Mouse (Mus musculus): Measurements from ENCODE around the gene Irf6. TPM values are rescaled to one million over a fixed set of nuclear protein-coding genes. Genes with fewer than 3 reads are reported as not detected.

Irf6 gene
- polyA plus RNA-seq, 1 experiment from 2014 or later = 12.3 TPM

- 88% methylated on average over 3 of the region's 3 CpGs for WGBS
- no peak within 1 kb of the TSS for H3K4me3 ChIP-seq (ENCODE audit: low read depth, low read length)
- no peaks in the 10 kb centered on the region for H3K9me3 ChIP-seq (ENCODE audit: low read depth, low read length)
- H3K4me2 ChIP-seq = no peak within 1 kb of the TSS
- no peaks in the 10 kb centered on the region for H3K36me3 ChIP-seq (ENCODE audit: insufficient read depth)
- no peaks in the 10 kb centered on the region for H3K27me3 ChIP-seq (ENCODE audit: insufficient read depth, low read length)
- ATAC-seq (ENCODE audit: insufficient read depth) = no peak
- DNase-seq = no peak
- peaks cover 5% of the 10 kb centered on the region for H3K4me1 ChIP-seq (ENCODE audit: insufficient read depth)
- no peak for TF ChIP-seq CTCF (IDR thresholded peaks at IDR 0.05; ENCODE audit: low read depth)
- H3K9ac ChIP-seq = no peak within 1 kb of the TSS
- no peak within 1 kb of the TSS for H3K27ac ChIP-seq (ENCODE audit: low read depth)
Measured at GRCm38 (mm10) chr1:193167746-193168145, 14.8 kb downstream of the Irf6 start, which contains the start of gene A130010J15Rik. Gene A130010J15Rik, plus strand, starts transcription at chr1:193168046.

GRCm38 (mm10) chr1:193169228-193169627, 16.3 kb downstream of the Irf6 start:
- no peak for TF ChIP-seq CTCF (IDR thresholded peaks at IDR 0.05; ENCODE audit: low read depth)
- no peak for DNase-seq
- Histone ChIP-seq H3K27ac (ENCODE audit: low read depth) (no peak overlapping the region), H3K36me3 (ENCODE audit: insufficient read depth) (no peaks in the 10 kb centered on the region), H3K27me3 (ENCODE audit: insufficient read depth, low read length) (no peaks in the 10 kb centered on the region), H3K9me3 (ENCODE audit: low read depth, low read length) (no peaks in the 10 kb centered on the region), H3K4me3 (ENCODE audit: low read depth, low read length) (no peak overlapping the region), H3K9ac (no peak overlapping the region), H3K4me2 (no peak overlapping the region), H3K4me1 (ENCODE audit: insufficient read depth) (peaks cover 10% of the 10 kb centered on the region)
- ATAC-seq (ENCODE audit: insufficient read depth) = no peak
- WGBS = 59% methylated on average over 7 of the region's 7 CpGs

- H3K4me1 ChIP-seq (ENCODE audit: insufficient read depth) = peaks cover 11% of the 10 kb centered on the region
- no peak overlapping the region for H3K4me2 ChIP-seq
- no peaks in the 10 kb centered on the region for H3K36me3 ChIP-seq (ENCODE audit: insufficient read depth)
- no peaks in the 10 kb centered on the region for H3K27me3 ChIP-seq (ENCODE audit: insufficient read depth, low read length)
- no peaks in the 10 kb centered on the region for H3K9me3 ChIP-seq (ENCODE audit: low read depth, low read length)
- no peak for TF ChIP-seq CTCF (IDR thresholded peaks at IDR 0.05; ENCODE audit: low read depth)
- H3K27ac ChIP-seq (ENCODE audit: low read depth) = no peak overlapping the region
- no peak overlapping the region for H3K9ac ChIP-seq
- ATAC-seq (ENCODE audit: insufficient read depth) = no peak
- 56% methylated on average over 2 of the region's 2 CpGs for WGBS
- no peak overlapping the region for H3K4me3 ChIP-seq (ENCODE audit: low read depth, low read length)
- peak; percentile 72 for DNase-seq
Measured at GRCm38 (mm10) chr1:193169856-193170255, 16.9 kb downstream of the Irf6 start.

- peak overlapping the region; percentile 81 for H3K9ac ChIP-seq
- TF ChIP-seq CTCF (IDR thresholded peaks at IDR 0.05; ENCODE audit: low read depth) = peak; percentile 30; the same call in 1 of the 2 replicates
- no peaks in the 10 kb centered on the region for H3K27me3 ChIP-seq (ENCODE audit: insufficient read depth, low read length)
- ATAC-seq (ENCODE audit: insufficient read depth) = peak; percentile 99
- peak overlapping the region; percentile 85 for H3K27ac ChIP-seq (ENCODE audit: low read depth)
- WGBS = under 1% methylated on average over 48 of the region's 48 CpGs
- peaks cover 14% of the 10 kb centered on the region for H3K4me1 ChIP-seq (ENCODE audit: insufficient read depth)
- DNase-seq = peak; percentile 100
- H3K4me3 ChIP-seq (ENCODE audit: low read depth, low read length) = peak overlapping the region; percentile 63
- H3K36me3 ChIP-seq (ENCODE audit: insufficient read depth) = no peaks in the 10 kb centered on the region
- H3K4me2 ChIP-seq = peak overlapping the region; percentile 85
- H3K9me3 ChIP-seq (ENCODE audit: low read depth, low read length) = no peaks in the 10 kb centered on the region
Measured at GRCm38 (mm10) chr1:193172991-193173809, 20.3 kb downstream of the Irf6 start.

- Histone ChIP-seq H3K4me3 (ENCODE audit: low read depth, low read length) (peak overlapping the region; percentile 63), H3K27ac (ENCODE audit: low read depth) (peak overlapping the region; percentile 85), H3K27me3 (ENCODE audit: insufficient read depth, low read length) (no peaks in the 10 kb centered on the region), H3K4me1 (ENCODE audit: insufficient read depth) (peaks cover 14% of the 10 kb centered on the region), H3K9me3 (ENCODE audit: low read depth, low read length) (no peaks in the 10 kb centered on the region), H3K36me3 (ENCODE audit: insufficient read depth) (no peaks in the 10 kb centered on the region), H3K4me2 (peak overlapping the region; percentile 85), H3K9ac (peak overlapping the region; percentile 81)
- ATAC-seq (ENCODE audit: insufficient read depth) = no peak
- TF ChIP-seq CTCF (IDR thresholded peaks at IDR 0.05; ENCODE audit: low read depth) = no peak
- no peak for DNase-seq
- 12% methylated on average over 9 of the region's 9 CpGs for WGBS
Measured at GRCm38 (mm10) chr1:193173810-193174129, 20.9 kb downstream of the Irf6 start.

GRCm38 (mm10) chr1:193174143-193174733, 21.3 kb downstream of the Irf6 start:
- Histone ChIP-seq H3K4me1 (ENCODE audit: insufficient read depth) (peaks cover 14% of the 10 kb centered on the region), H3K4me2 (peak overlapping the region; percentile 85), H3K36me3 (ENCODE audit: insufficient read depth) (no peaks in the 10 kb centered on the region), H3K27me3 (ENCODE audit: insufficient read depth, low read length) (no peaks in the 10 kb centered on the region), H3K27ac (ENCODE audit: low read depth) (peak overlapping the region; percentile 85), H3K9me3 (ENCODE audit: low read depth, low read length) (no peaks in the 10 kb centered on the region), H3K4me3 (ENCODE audit: low read depth, low read length) (peak overlapping the region; percentile 63), H3K9ac (peak overlapping the region; percentile 81)
- no peak for TF ChIP-seq CTCF (IDR thresholded peaks at IDR 0.05; ENCODE audit: low read depth)
- ATAC-seq (ENCODE audit: insufficient read depth) (no peak), DNase-seq (no peak)
- 72% methylated on average over 13 of the region's 13 CpGs for WGBS

GRCm38 (mm10) chr1:193181104-193181503, 28.2 kb downstream of the Irf6 start:
- WGBS = 68% methylated on average over 3 of the region's 3 CpGs

More at GRCm38 (mm10) chr1:193181104-193181503, 28.2 kb downstream of the Irf6 start:
- H3K9me3 ChIP-seq (ENCODE audit: low read depth, low read length) = no peaks in the 10 kb centered on the region
- no peak for DNase-seq
- H3K36me3 ChIP-seq (ENCODE audit: insufficient read depth) = no peaks in the 10 kb centered on the region
- H3K9ac ChIP-seq = no peak overlapping the region
- H3K4me1 ChIP-seq (ENCODE audit: insufficient read depth) = no peaks in the 10 kb centered on the region
- H3K27ac ChIP-seq (ENCODE audit: low read depth) = no peak overlapping the region
- H3K4me3 ChIP-seq (ENCODE audit: low read depth, low read length) = no peak overlapping the region
- H3K4me2 ChIP-seq = no peak overlapping the region
- no peak for TF ChIP-seq CTCF (IDR thresholded peaks at IDR 0.05; ENCODE audit: low read depth)
- H3K27me3 ChIP-seq (ENCODE audit: insufficient read depth, low read length) = no peaks in the 10 kb centered on the region
- no peak for ATAC-seq (ENCODE audit: insufficient read depth)
